ENCODE assay signal across 9 mouse cellular contexts in the genomic region with DNA sequence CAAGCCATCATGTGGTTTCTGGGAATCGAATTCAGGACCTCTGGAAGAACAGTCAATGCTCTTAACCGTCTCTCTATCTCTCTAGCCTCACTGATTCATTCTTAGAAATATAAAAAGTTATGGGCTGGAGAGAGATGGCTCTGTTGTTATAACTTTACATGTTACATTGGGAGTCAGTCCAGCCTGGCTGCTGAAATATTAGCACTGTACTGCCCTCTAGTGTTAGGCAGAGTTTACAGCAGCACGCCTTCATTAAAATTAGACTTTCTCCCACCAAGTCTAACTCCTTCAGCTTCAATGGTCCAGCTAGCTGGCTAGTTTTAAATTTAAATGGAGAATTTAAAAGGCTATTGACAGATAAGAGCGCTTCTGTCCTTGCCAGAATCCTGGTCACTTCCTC. TPM values are rescaled to one million over a fixed set of nuclear protein-coding genes. Genes with fewer than 3 reads are reported as not detected.
DNase-seq lines count a peak whose midpoint lies in the region; ATAC-seq and TF ChIP-seq lines count a peak whose summit lies in the region.
"Had no signal": no experiment of that assay in that cellular context is flagged by ENCODE, and none has a peak within 500 bp of the region (broad histone marks: within the 10 kb centered on the region; RNA-seq: fewer than 3 reads in every experiment).

No protein-coding gene starts in this region.

- H3K9me3 ChIP-seq in hindbrain, embryonic 14.5 days (ENCODE audit: control insufficient read depth, low read length): no peaks in the 10 kb centered on the region
- H3K9me3 ChIP-seq in midbrain, embryonic 14.5 days (ENCODE audit: control insufficient read depth, low read length): no peaks in the 10 kb centered on the region
- H3K9me3 ChIP-seq: neural tube, embryonic 12.5 days had no signal

- peak; percentile 41; the same call in 1 of the 2 replicates for ATAC-seq in frontal cortex, adult (ENCODE audit: low TSS enrichment)
- ATAC-seq in hindbrain, embryonic 14.5 days (ENCODE audit: low FRiP score): no peak
- no peak for ATAC-seq in midbrain, embryonic 14.5 days (ENCODE audit: low FRiP score, low TSS enrichment)

- TF ChIP-seq POLR2A in brain, embryonic 14.5 days (IDR thresholded peaks at IDR 0.05; ENCODE audit: borderline replicate concordance, extremely low read depth, insufficient read depth, insufficient read length, poor library complexity, severe bottlenecking): no peak

- H3K4me1 ChIP-seq in hindbrain, embryonic 14.5 days (replicated peaks; ENCODE audit: control insufficient read depth, insufficient read depth, low read length): no peaks in the 10 kb centered on the region
- no peaks in the 10 kb centered on the region for H3K4me1 ChIP-seq in midbrain, embryonic 14.5 days (ENCODE audit: control insufficient read depth, insufficient read depth, low read length)
- H3K4me1 ChIP-seq: neural tube, embryonic 12.5 days had no signal

- WGBS in hindbrain, embryonic 14.5 days: 8% methylated on average over 4 of the region's 4 CpGs
- 4% methylated on average over 4 of the region's 4 CpGs for WGBS in midbrain, embryonic 14.5 days

- H3K4me2 ChIP-seq in hindbrain, embryonic 14.5 days (replicated peaks): no peak overlapping the region
- H3K4me2 ChIP-seq in midbrain, embryonic 14.5 days (ENCODE audit: low read length): no peak overlapping the region
- H3K4me2 ChIP-seq: neural tube, embryonic 12.5 days had no signal

- peak; percentile 81; the same call in 1 of the 2 replicates for TF ChIP-seq CTCF in brain, embryonic 14.5 days (IDR thresholded peaks at IDR 0.05; ENCODE audit: borderline replicate concordance, extremely low read depth, insufficient read depth, insufficient read length)

- H3K36me3 ChIP-seq in hindbrain, embryonic 14.5 days (replicated peaks; ENCODE audit: control insufficient read depth, insufficient read depth): no peaks in the 10 kb centered on the region
- H3K36me3 ChIP-seq in midbrain, embryonic 14.5 days (ENCODE audit: control insufficient read depth, insufficient read depth, low read length): no peaks in the 10 kb centered on the region
- H3K36me3 ChIP-seq: neural tube, embryonic 12.5 days had no signal

- H3K4me3 ChIP-seq in hindbrain, embryonic 14.5 days (replicated peaks; ENCODE audit: low read length): no peak overlapping the region
- no peak overlapping the region for H3K4me3 ChIP-seq in midbrain, embryonic 14.5 days (replicated peaks; ENCODE audit: low read depth, low read length)
- H3K4me3 ChIP-seq: neural tube, embryonic 12.5 days had no signal

- H3K27ac ChIP-seq in hindbrain, embryonic 14.5 days: no peak overlapping the region
- H3K27ac ChIP-seq in midbrain, embryonic 14.5 days (replicated peaks; ENCODE audit: low read depth, low read length): no peak overlapping the region
- H3K27ac ChIP-seq: neural tube, embryonic 12.5 days had no signal

- intact Hi-C loops in gastrocnemius, postnatal 36 days (cut with DNase I): loop anchor here (2.0 to 5.0 kb wide), 2 partner anchors 134 to 279 kb away; no protein-coding TSS in a partner anchor

- H3K27me3 ChIP-seq in hindbrain, embryonic 14.5 days (ENCODE audit: control insufficient read depth, insufficient read depth, low read length): peaks cover 94% of the 10 kb centered on the region
- H3K27me3 ChIP-seq in midbrain, embryonic 14.5 days (ENCODE audit: control insufficient read depth, insufficient read depth, low read length): peaks cover 48% of the 10 kb centered on the region

- DNase-seq in frontal cortex, postnatal 10 days (ENCODE audit: low spot score in 2 of 2): no peak
- peak; percentile 33 for DNase-seq in ovary, postnatal 14 days (ENCODE audit: low spot score)
- DNase-seq in ovary, postnatal 36 days (ENCODE audit: low spot score): no peak
- peak; percentile 81 for DNase-seq in brain, embryonic 14.5 days (ENCODE audit: low read depth)
- DNase-seq in hindbrain, embryonic 14.5 days (ENCODE audit: low spot score): peak; percentile 79
- DNase-seq in midbrain, embryonic 14.5 days: peak; percentile 89
- no peak for DNase-seq in gastrocnemius, postnatal 36 days

- no peak overlapping the region for H3K9ac ChIP-seq in hindbrain, embryonic 14.5 days
- H3K9ac ChIP-seq in midbrain, embryonic 14.5 days (replicated peaks; ENCODE audit: low read length): no peak overlapping the region
- H3K9ac ChIP-seq: neural tube, embryonic 12.5 days had no signal

RNA-seq across cellular contexts. Expression of a gene that starts 7.8 kb away (rescaled TPM):
- 1.3 and 1.5 TPM in 2 replicates for polyA plus RNA-seq in brain, embryonic 14.5 days (2012; rRNA removed)
- polyA plus RNA-seq in hindbrain, embryonic 14.5 days (2014; fragmentation: Nextera tagmentation; extraction: Ambion mirVana): 3.0 and 3.5 TPM in 2 replicates
- 2.2 and 2.7 TPM in 2 replicates for polyA plus RNA-seq in midbrain, embryonic 14.5 days (2014; fragmentation: Nextera tagmentation; extraction: Ambion mirVana)
- 1 to 10 TPM; 2.5 to 3.6 TPM for total RNA-seq in gastrocnemius, postnatal 36 days (2021)

RNA-seq across cellular contexts. Expression of a gene that starts 27.0 kb away (rescaled TPM):
- 38.7 and 41.1 TPM in 2 replicates for polyA plus RNA-seq in brain, embryonic 14.5 days (2012; rRNA removed)
- 51.2 and 57.0 TPM in 2 replicates for polyA plus RNA-seq in hindbrain, embryonic 14.5 days (2014; fragmentation: Nextera tagmentation; extraction: Ambion mirVana)
- 47.6 and 60.8 TPM in 2 replicates for polyA plus RNA-seq in midbrain, embryonic 14.5 days (2014; fragmentation: Nextera tagmentation; extraction: Ambion mirVana)
- 10 to 100 TPM; 11.1 to 12.0 TPM for total RNA-seq in gastrocnemius, postnatal 36 days (2021)

Comparison
In these comparisons a context has a peak if more than half of its experiments do, and no peak if none do; other contexts are left out.
1. DNase-seq: peak in ovary, postnatal 14 days (single experiment), brain, embryonic 14.5 days (single experiment), hindbrain, embryonic 14.5 days (single experiment) and midbrain, embryonic 14.5 days (single experiment); none in frontal cortex, postnatal 10 days (0 of 2), ovary, postnatal 36 days (single experiment) and gastrocnemius, postnatal 36 days (0 of 2).